Mouse (Mus musculus) E14TG2a.4 (cell line): ENCODE measurements at regions not wholly inside any gene's neighbourhood (a gene's known extent, or its start where the extent isn't known, plus 50 kb on each side); places are given as distances from the start of the nearest gene placed in this dataset.

Experiments
- CTCF ChIP-seq: conservative IDR thresholded peaks from 2 replicates; pipeline ENCODE4 v1.5.1; 2014; ENCODE audit warnings: low read length
- NANOG ChIP-seq: IDR thresholded peaks from 2 replicates; pipeline ENCODE4 v1.6.1; 2014; ENCODE audit warnings: borderline replicate concordance, low read length, mixed read lengths

- TF ChIP-seq CTCF (no peak), NANOG (no peak)
Measured at GRCm38 (mm10) chr6:117612421-117612820, 228.6 kb upstream of the Zfp637 start.
